Mouse (Mus musculus) heart, adult 11 months (tissue): Measurements from ENCODE around the gene Palm3.

ENCODE experiments used
- DNase-seq: peaks from one replicate; pipeline ENCODE4 v3.0.0; 2022

Gene Palm3

DNA sequence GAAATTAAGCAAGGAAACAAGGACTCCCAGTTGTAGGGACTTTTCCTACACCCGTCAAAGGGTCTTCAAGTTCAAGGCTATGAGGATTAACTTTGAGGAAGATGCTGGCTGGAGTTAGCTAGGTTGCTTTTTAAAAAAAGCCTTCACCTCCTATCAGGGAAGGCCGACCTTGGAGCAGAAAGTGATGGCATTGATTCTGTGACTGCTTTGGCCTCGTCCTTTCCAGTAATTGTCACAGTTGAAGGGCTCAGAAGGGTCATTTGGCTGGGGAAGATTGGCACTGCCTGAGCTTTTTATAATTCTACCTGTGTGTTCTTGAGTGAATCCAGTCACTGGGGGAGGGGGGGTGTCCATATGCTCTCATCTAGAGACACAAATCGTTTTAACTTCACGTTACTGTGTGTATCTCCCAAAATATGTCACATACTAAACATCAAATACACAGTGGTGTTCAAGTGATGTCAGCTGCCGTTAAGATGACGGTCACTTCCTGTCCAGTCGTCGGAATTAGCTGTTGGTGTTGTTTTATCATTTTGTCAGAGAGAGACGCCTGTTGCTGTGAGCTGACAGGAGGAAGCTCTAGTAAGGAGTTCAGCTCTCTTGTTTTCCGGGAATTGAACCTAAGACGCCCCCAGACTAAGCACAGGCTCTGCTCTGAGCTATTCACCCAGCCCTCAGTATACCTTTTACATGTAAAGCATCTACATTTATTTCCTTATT lies 47.2 kb downstream of the Palm3 start:
- no peak for DNase-seq

DNA sequence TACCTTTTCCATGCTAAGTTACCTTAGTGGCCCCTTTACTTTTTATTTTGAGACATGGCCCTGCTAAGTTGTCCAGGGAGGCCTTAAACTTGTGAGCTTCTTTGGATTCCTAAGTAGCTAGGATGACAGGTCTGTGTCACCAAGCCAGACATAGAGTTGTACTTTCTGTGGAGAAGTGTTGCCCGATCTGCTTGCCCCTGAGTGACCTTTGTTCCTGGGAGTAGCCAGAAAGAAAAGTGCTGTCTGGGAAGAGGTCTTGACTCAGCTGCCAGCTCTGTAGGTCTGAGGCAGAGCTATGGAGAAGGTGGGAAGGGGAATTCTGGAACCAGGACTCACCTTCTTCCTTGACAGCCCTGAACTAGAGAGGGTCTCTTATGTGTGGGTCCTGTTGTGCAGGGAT lies 47.9 kb downstream of the Palm3 start:
- no peak for DNase-seq

DNA sequence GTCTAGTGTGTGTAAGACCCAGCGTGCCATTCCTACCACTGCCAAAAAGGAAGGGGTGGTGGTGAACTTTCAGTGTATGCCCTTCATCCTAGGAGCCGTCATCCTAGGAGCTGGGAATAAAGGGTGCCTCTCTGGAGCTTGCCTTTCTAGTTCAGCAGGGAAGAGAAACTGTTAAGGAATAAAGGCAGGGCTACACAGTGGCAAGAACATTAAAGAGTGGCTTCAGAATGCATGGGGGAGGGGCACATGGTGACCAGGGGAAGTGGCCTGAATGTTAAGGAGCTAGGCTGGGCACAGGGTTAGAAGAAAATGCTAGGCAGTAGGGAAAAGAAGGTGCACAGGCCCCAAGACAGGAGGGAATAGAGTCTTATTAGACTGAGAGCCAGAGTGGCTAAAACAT lies 48.5 kb downstream of the Palm3 start:
- peak; percentile 88 for DNase-seq

DNA sequence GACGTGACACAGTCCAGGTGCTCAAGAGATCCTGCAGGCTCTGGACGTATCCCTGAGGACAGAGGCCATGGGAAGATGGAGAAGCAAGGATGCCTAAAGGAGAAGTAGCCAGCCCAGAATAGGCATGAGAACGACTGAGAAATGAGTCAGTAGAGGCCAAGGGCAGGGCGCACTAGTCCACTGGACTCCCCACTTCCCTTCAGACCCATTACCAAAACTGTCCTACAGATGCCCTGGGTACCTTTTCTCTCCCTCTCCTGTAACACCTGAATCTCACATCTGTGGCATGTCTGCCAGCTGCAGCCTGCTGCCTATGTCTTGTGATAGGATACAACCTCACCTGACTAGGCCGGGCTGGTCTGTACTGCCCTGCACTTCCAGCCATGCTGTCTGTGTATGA lies 49.0 kb downstream of the Palm3 start:
- DNase-seq = peak; percentile 91

DNA sequence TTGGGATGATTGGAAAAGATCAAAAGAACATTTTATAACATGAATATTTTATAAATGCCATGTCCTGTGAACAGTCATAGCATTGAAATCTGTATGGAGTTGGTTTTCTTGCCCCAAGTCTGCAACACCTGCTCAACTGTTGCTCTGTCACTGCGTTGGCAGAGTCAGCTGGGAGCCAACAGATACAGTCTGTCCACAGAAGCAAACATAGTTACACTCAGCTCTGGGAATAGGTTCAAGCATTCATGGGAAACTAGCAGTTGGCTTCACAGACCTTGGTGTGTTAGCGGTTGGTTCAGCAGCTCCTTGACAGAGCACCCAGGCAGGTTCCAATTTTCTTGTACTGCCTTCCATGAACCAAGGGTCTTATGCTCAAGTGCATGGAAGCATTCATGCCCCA lies 49.4 kb downstream of the Palm3 start:
- peak; percentile 94 for DNase-seq

DNA sequence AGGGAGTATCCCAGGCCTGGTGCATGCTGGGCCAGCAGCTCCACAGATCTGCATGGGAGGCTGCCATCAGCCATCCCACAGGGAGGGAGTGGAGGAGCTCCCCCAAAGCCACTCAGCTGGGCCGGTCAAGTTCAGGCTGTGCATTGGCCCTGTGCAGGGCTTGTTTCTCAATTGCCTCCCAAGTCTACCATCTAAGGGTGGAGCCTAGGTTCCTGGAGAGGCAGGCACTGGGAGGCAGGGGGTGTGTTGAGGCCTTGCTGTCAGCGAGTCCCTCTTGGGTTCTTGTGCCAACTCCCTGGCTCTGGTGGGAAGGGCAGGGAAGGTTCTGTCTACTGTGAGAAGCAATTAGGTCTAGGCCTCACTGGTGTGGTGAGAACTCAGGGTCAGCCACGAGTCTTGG lies 50.6 kb downstream of the Palm3 start:
- DNase-seq = peak; percentile 92

DNA sequence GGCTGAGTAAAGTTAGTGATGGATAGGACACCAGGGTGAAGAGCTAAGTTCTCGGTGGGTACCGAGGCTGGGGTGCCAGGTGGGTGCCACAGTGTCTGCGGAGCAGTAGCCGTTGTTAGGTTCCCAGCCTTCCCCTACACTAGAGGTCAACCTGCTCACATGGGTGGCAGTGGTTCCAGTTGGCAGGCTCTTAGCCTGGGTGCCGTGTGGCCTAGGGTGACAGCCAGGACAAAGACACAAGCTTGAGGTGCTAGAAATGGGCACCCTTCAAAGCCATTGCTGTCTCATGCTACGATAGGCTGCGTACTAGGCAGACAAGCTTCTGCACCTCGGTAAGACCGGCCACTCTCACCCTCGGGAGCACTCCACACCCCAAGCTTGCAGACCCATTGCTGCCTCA lies 51.0 kb downstream of the Palm3 start:
- peak; percentile 94 for DNase-seq

DNA sequence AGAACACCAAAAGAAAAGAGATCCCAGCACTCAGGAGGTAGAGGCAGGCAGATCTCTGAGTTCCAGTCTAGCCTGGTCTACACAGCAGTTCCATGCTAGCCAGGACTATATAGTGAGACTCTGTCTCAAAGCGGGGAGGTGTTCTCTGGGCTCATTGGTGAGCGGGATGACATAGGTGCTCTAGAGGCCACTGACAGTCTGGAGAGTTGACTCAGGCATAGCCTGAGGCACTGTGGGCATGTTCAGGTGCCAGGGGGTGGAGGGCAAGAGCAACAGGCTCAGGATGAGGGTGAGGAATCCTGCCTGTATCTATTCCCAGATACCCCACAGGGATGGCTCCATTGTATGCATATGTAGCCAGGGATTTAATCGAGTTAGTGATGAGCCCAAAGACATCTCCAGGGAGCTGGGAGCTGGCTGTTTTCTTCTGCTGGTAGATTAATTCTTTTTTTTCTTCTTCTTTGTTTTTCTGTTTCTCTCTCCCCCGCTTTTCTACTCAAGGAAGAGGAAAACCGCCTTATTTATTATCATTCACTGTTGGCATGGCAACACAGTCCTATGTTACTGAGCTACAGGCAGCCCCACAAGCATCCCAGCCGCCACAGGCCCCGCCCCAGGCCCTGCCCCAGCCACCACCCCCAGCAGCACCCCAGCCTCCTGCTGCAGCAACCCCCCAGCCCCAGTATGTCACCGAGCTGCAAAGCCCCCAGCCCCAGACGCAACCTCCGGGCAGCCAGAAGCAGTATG lies 52.1 kb downstream of the Palm3 start:
- DNase-seq = peak; percentile 74

DNA sequence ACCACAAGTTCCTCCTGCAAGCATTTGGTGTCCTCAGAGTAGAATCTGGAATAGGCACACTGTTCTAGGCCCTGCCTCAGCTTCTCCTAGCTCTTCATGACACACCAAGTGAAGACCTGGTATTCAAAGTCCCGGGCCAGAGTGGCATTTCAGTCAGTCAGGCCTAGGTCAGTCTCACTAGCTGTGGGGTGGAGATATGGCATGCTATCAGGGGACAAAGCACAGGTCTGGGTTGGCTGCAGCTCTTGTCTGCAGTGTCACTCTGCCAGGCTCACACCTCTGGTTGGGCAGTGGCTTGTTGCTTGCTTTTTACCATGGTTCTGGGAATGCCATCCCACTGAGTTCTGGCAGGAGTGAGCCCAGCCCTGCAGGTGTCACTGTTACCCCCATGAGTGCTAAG lies 55.1 kb downstream of the Palm3 start:
- peak; percentile 92 for DNase-seq

DNA sequence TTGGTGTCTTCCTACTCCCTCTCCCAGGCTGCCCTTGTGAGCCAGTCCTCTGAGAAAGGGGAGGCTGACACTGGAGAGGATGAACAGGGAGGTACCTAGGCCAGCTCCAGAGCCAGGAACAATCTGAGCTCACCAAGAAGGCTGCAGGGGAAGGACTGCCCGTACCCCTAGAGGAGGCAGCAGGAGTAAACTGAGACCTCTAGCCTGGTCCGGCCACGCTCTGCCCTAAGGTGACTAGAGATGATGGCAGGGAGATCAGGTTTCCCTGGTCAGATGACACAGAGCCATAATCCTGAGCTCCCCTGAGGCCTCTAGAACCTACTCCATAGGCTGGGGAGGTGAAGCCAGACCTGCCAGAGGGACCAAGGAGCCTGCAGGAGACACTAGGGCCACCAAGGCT lies 55.6 kb downstream of the Palm3 start:
- DNase-seq = peak; percentile 65

DNA sequence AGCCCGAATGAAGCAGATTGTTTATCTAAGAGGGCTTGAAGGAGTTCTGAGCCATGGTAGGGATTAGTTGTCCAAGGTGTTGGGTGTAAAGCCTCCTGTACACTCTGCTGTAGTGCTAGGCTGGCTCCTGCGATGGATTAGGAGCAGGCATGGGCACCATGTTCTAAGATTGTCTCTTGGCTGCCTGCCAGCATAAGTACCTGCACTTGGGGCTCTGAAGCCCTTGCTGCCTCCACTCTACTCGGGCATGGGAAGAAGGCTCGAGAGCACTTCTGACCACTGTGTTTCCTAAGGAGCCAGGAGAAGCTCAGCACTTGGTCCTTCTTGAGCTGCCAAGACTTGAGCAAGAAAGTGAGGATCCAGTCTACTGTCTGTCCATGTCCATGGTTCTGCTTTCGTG lies 57.9 kb downstream of the Palm3 start:
- peak; percentile 82 for DNase-seq
